Mouse (Mus musculus): ENCODE measurements around the gene Rhpn2. TPM values are rescaled to one million over a fixed set of nuclear protein-coding genes. Genes with fewer than 3 reads are reported as not detected.

Rhpn2 gene
- polyA plus RNA-seq (2012; rRNA removed) = 7.5 and 8.7 TPM in 2 replicates

DNA sequence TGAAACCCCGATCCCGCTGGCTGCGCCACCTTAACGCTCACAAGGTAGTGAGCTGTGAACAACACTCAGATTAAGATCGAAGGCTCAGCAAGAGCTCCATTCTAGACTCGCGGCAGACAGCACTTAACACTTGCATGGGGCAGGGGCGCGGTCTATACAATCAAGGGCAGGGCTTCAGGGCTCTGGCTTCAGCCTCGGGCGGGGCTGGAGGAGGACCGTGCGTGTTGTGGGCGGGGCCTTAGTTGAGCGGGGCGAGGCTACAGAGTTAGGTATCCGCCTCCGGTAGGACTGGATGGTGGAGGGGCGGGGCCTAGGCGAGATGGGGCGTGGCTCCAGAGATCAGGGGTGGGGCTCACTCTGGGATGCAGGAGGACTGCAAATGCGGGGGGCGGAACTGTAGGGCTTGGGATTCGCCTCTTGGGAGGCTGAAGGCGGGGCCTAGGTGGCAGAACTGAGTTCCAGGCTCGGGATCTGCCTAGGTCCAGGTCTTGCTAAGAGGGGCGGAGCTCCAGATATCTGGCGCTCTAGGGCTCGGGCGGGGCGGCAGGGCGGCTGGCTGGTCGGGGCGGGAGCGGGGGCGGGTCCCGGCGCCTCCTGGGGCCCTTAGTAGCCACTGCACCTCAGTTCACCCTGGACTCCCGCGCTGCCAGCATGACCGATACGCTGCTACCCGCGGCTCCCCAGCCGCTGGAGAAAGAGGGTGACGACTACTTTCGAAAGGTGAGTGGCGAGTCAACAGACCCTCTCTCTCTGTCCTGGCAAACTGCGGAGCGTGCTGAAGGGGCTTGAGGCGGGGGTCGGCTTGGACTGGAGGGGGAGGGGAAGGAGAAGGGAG lies at the start of gene Rhpn2:
Gene Rhpn2 (plus strand): TSS at position 479 of the 835 bp plus-strand sequence.
- peak; percentile 100 for DNase-seq
- Histone ChIP-seq H3K4me3 (ENCODE audit: insufficient read depth, low read depth, low read length) (peak within 1 kb of the TSS; percentile 85), H3K4me1 (ENCODE audit: control insufficient read depth, insufficient read depth, low read length) (0 out of 2 replicates have a peak, but pooled peaks cover 9% of the 10 kb centered on the region), H3K36me3 (ENCODE audit: control insufficient read depth, insufficient read depth, low read length) (no peaks in the 10 kb centered on the region), H3K27me3 (replicated peaks; ENCODE audit: control insufficient read depth, insufficient read depth, low read length) (no peaks in the 10 kb centered on the region), H3K27ac (ENCODE audit: insufficient read depth, low read depth, low read length) (peak within 1 kb of the TSS; percentile 34; the same call in 1 of the 2 replicates)
- 1% methylated on average over 52 of the region's 52 CpGs for WGBS
- no peak for TF ChIP-seq CTCF (conservative IDR thresholded peaks at IDR 0.05; ENCODE audit: insufficient read depth, insufficient read length, low read depth, low read length)
- peak; percentile 82 for TF ChIP-seq POLR2A (IDR thresholded peaks at IDR 0.05; ENCODE audit: low read depth, low read length)

DNA sequence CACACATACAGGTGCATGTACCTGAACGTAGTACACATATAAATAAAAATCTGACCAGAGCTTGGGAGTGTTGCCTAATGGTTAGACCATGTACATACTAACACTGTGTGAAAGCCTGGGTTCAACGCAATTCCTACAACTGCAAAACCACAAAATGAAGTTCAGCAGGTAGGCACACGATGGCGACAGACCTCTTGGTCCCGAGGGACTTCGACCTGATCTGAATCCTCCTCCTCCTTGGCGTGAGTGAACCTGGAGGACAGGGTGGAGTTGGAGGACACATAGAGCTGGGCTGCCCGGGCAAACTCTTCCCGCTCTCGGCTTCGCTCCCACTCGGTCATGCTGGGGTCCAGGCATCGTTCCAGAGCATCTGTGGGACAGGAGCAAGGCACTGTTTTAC lies 40.5 kb upstream of the Rhpn2 start:
- no peak for DNase-seq
- 0 out of 2 replicates have a peak, but pooled peaks cover 2% of the 10 kb centered on the region for H3K36me3 ChIP-seq (ENCODE audit: control insufficient read depth, insufficient read depth, low read length)

DNA sequence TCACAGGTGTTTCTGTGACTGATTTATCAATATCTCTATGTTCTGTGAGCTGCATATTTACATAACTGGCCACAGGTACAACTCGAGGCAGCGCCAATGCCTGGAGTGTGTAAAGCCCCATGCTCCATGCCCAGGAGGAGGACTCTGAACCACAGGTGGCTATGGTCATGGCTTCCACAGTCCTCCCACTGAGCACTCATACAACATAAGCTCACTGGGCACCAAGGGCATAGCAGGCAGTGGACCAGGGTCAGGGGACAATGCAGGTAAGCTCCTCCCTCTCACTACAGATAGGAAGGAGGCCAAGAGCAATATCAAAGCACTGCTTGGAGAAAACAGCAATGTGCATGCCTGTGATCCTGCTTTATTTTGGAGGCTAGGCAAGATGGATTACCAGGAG lies 38.3 kb upstream of the Rhpn2 start:
- WGBS = 87% methylated on average over 2 of the region's 2 CpGs
- no peak for DNase-seq

More for the DNA sequence above, 40.5 kb upstream of the Rhpn2 start:
- WGBS = 82% methylated on average over 13 of the region's 13 CpGs
- Histone ChIP-seq H3K27me3 (replicated peaks; ENCODE audit: control insufficient read depth, insufficient read depth, low read length) (no peaks in the 10 kb centered on the region), H3K4me3 (ENCODE audit: insufficient read depth, low read depth, low read length) (no peak overlapping the region), H3K4me1 (ENCODE audit: control insufficient read depth, insufficient read depth, low read length) (no peaks in the 10 kb centered on the region), H3K27ac (ENCODE audit: insufficient read depth, low read depth, low read length) (no peak overlapping the region)
- TF ChIP-seq CTCF (conservative IDR thresholded peaks at IDR 0.05; ENCODE audit: insufficient read depth, insufficient read length, low read depth, low read length) (peak; percentile 38; the same call in 1 of the 2 replicates), POLR2A (IDR thresholded peaks at IDR 0.05; ENCODE audit: low read depth, low read length) (no peak)

DNA sequence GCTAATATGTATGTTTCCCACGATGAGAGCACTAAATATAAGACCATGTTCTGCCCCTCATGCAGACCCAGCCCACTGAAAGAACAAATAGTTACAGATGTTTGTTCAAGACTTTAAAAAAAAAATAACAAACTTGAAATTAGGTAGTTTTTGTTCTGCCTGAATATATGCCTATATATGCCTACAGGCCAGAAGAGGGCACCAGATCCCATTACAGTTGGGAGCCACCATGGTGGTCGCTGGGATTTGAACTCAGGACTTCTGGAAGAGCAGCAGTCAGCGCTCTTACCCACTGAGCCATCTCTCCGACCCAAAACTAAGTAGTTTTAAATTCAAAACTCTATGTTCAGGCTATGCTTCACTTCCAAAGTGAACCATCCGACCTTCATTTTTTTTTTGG lies 36.1 kb upstream of the Rhpn2 start:
- H3K27ac ChIP-seq (ENCODE audit: insufficient read depth, low read depth, low read length) = no peak overlapping the region
- H3K36me3 ChIP-seq (ENCODE audit: control insufficient read depth, insufficient read depth, low read length) = peaks cover 4% of the 10 kb centered on the region
- H3K27me3 ChIP-seq (replicated peaks; ENCODE audit: control insufficient read depth, insufficient read depth, low read length) = no peaks in the 10 kb centered on the region
- TF ChIP-seq POLR2A (IDR thresholded peaks at IDR 0.05; ENCODE audit: low read depth, low read length) = no peak
- no peak for TF ChIP-seq CTCF (conservative IDR thresholded peaks at IDR 0.05; ENCODE audit: insufficient read depth, insufficient read length, low read depth, low read length)
- no peaks in the 10 kb centered on the region for H3K4me1 ChIP-seq (ENCODE audit: control insufficient read depth, insufficient read depth, low read length)
- no peak for DNase-seq
- H3K4me3 ChIP-seq (ENCODE audit: insufficient read depth, low read depth, low read length) = no peak overlapping the region
- WGBS = 93% methylated on average over 5 of the region's 5 CpGs

More for the DNA sequence above, 38.3 kb upstream of the Rhpn2 start:
- Histone ChIP-seq H3K27ac (ENCODE audit: insufficient read depth, low read depth, low read length) (no peak overlapping the region), H3K4me3 (ENCODE audit: insufficient read depth, low read depth, low read length) (no peak overlapping the region), H3K4me1 (ENCODE audit: control insufficient read depth, insufficient read depth, low read length) (no peaks in the 10 kb centered on the region), H3K36me3 (ENCODE audit: control insufficient read depth, insufficient read depth, low read length) (peaks cover 2% of the 10 kb centered on the region; the same call in 1 of the 2 replicates), H3K27me3 (replicated peaks; ENCODE audit: control insufficient read depth, insufficient read depth, low read length) (no peaks in the 10 kb centered on the region)
- TF ChIP-seq CTCF (conservative IDR thresholded peaks at IDR 0.05; ENCODE audit: insufficient read depth, insufficient read length, low read depth, low read length) (no peak), POLR2A (IDR thresholded peaks at IDR 0.05; ENCODE audit: low read depth, low read length) (no peak)

DNA sequence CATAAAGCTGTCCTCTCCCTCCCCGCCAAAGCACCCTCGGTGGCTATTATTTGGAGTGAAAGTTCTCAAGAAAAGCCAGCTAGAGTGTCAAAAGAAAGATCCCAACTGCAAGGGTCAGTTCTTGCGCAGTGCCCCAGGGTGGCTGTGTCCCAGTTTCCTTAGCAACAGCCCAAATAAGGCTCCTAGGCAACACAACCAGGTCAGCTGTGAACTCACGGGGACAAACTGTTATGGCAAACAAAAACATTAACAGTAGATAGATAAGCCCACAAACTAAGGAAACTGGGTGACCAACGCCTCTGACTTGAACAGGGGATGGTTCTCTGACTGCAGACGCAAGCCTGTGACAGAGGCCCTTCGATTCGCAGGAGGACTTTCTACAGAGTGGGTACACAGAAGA lies 34.3 kb upstream of the Rhpn2 start:
- no peak for TF ChIP-seq CTCF (conservative IDR thresholded peaks at IDR 0.05; ENCODE audit: insufficient read depth, insufficient read length, low read depth, low read length)
- TF ChIP-seq POLR2A (IDR thresholded peaks at IDR 0.05; ENCODE audit: low read depth, low read length) = no peak
- peak; percentile 47 for DNase-seq
- Histone ChIP-seq H3K27me3 (replicated peaks; ENCODE audit: control insufficient read depth, insufficient read depth, low read length) (no peaks in the 10 kb centered on the region), H3K4me1 (ENCODE audit: control insufficient read depth, insufficient read depth, low read length) (no peaks in the 10 kb centered on the region), H3K27ac (ENCODE audit: insufficient read depth, low read depth, low read length) (peak overlapping the region; percentile 86), H3K4me3 (ENCODE audit: insufficient read depth, low read depth, low read length) (no peak overlapping the region), H3K36me3 (ENCODE audit: control insufficient read depth, insufficient read depth, low read length) (peaks cover 7% of the 10 kb centered on the region)
- WGBS = 54% methylated on average over 8 of the region's 8 CpGs

DNA sequence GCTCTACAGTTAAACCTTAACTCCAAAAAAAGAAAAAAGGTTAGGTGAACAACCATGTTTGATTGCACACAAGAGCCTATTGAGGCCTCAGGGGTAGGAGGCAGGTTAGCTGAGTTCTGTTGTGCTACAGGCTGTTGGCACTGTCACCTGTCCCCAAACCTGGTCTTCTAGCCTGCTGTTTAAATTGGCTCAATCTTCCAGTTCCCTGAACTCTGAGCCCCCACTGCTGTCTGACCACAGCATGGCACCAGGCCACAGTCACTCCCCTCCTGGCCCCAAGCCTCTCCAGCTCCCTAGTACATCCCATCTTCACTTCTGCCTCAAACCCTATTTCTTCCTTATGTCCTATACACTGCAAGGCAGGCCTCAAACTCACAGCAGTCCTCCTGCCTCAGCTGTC lies 33.2 kb upstream of the Rhpn2 start:
- TF ChIP-seq CTCF (conservative IDR thresholded peaks at IDR 0.05; ENCODE audit: insufficient read depth, insufficient read length, low read depth, low read length) = no peak
- TF ChIP-seq POLR2A (IDR thresholded peaks at IDR 0.05; ENCODE audit: low read depth, low read length) = no peak
- Histone ChIP-seq H3K27ac (ENCODE audit: insufficient read depth, low read depth, low read length) (no peak overlapping the region), H3K36me3 (ENCODE audit: control insufficient read depth, insufficient read depth, low read length) (peaks cover 8% of the 10 kb centered on the region), H3K4me3 (ENCODE audit: insufficient read depth, low read depth, low read length) (no peak overlapping the region), H3K4me1 (ENCODE audit: control insufficient read depth, insufficient read depth, low read length) (no peaks in the 10 kb centered on the region), H3K27me3 (replicated peaks; ENCODE audit: control insufficient read depth, insufficient read depth, low read length) (no peaks in the 10 kb centered on the region)
- DNase-seq = no peak

DNA sequence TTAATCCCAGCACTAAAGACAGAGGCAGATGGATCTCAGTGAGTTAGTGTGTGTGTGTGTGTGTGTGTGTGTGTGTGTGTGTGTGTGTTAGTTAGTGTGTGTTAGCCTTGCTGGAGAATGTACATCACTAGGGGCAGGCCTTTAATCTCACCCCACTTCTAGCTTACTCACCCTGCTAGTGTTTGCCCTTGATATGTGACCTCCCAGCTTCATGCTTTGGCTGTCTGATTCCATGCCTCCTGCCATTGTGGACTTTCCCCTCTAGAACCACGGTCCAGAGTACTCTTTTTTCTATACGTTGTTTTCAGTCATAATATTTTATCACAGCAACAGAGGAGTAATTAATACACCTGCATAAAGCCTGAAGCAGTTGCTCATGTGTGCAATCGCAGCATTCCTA lies 22.8 kb upstream of the Rhpn2 start:
- WGBS = 64% methylated on average over 3 of the region's 3 CpGs
- no peak for DNase-seq
- no peak overlapping the region for H3K4me3 ChIP-seq (ENCODE audit: insufficient read depth, low read depth, low read length)
- H3K27me3 ChIP-seq (replicated peaks; ENCODE audit: control insufficient read depth, insufficient read depth, low read length) = no peaks in the 10 kb centered on the region
- no peak overlapping the region for H3K27ac ChIP-seq (ENCODE audit: insufficient read depth, low read depth, low read length)
- H3K36me3 ChIP-seq (ENCODE audit: control insufficient read depth, insufficient read depth, low read length) = no peaks in the 10 kb centered on the region; the same call in 1 of the 2 replicates
- TF ChIP-seq CTCF (conservative IDR thresholded peaks at IDR 0.05; ENCODE audit: insufficient read depth, insufficient read length, low read depth, low read length) = no peak
- TF ChIP-seq POLR2A (IDR thresholded peaks at IDR 0.05; ENCODE audit: low read depth, low read length) = no peak
- no peaks in the 10 kb centered on the region for H3K4me1 ChIP-seq (ENCODE audit: control insufficient read depth, insufficient read depth, low read length)

All from kidney, adult 2 months (tissue).